Mouse (Mus musculus): ENCODE data around the gene Dst.
A peak's percentile ranks its signal among the peaks of the same experiment; 100 is the strongest.
"Not testable (repeated sequence)": the region's sequence is repeated elsewhere in the genome, so short reads cannot be mapped to it uniquely, and the experiment has no call there.

The Dst gene

GRCm38 (mm10) chr1:34063943-34064342 lies 155.9 kb downstream of the Dst start:
- no peak for DNase-seq (ENCODE audit: low spot score)

- no peak for DNase-seq (ENCODE audit: low spot score)
Measured at GRCm38 (mm10) chr1:34065551-34066048, 157.6 kb downstream of the Dst start.

GRCm38 (mm10) chr1:34066401-34066800 lies 158.4 kb downstream of the Dst start:
- not testable (repeated sequence) for DNase-seq (ENCODE audit: low spot score)

- no peak for DNase-seq (ENCODE audit: low spot score)
Measured at GRCm38 (mm10) chr1:34068341-34068740, 160.3 kb downstream of the Dst start.

GRCm38 (mm10) chr1:34069514-34070290 lies 161.7 kb downstream of the Dst start:
- DNase-seq (ENCODE audit: low spot score): no peak

- no peak for DNase-seq (ENCODE audit: low spot score)
Measured at GRCm38 (mm10) chr1:34070474-34070873, 162.4 kb downstream of the Dst start.

GRCm38 (mm10) chr1:34070991-34071639 lies 163.1 kb downstream of the Dst start:
- DNase-seq (ENCODE audit: low spot score): no peak

- DNase-seq (ENCODE audit: low spot score): no peak
Measured at GRCm38 (mm10) chr1:34072262-34072661, 164.2 kb downstream of the Dst start.

- DNase-seq (ENCODE audit: low spot score): peak; percentile 33
Measured at GRCm38 (mm10) chr1:34073436-34074169, 165.6 kb downstream of the Dst start.

- no peak for DNase-seq (ENCODE audit: low spot score)
Measured at GRCm38 (mm10) chr1:34074245-34075187, 166.5 kb downstream of the Dst start.

GRCm38 (mm10) chr1:34076701-34077421 lies 168.8 kb downstream of the Dst start:
- peak; percentile 44 for DNase-seq (ENCODE audit: low spot score)

- no peak for DNase-seq (ENCODE audit: low spot score)
Measured at GRCm38 (mm10) chr1:34077422-34077790, 169.4 kb downstream of the Dst start.

GRCm38 (mm10) chr1:34077941-34078340 lies 169.9 kb downstream of the Dst start:
- DNase-seq (ENCODE audit: low spot score): no peak

GRCm38 (mm10) chr1:34089011-34089410 lies 181.0 kb downstream of the Dst start:
- DNase-seq (ENCODE audit: low spot score): no peak

GRCm38 (mm10) chr1:34090700-34091099 lies 182.7 kb downstream of the Dst start:
- no peak for DNase-seq (ENCODE audit: low spot score)

GRCm38 (mm10) chr1:34093652-34094051 lies 185.6 kb downstream of the Dst start:
- DNase-seq (ENCODE audit: low spot score): no peak

- DNase-seq (ENCODE audit: low spot score): no peak
Measured at GRCm38 (mm10) chr1:34094301-34094700, 186.3 kb downstream of the Dst start.

GRCm38 (mm10) chr1:34095173-34095572 lies 187.1 kb downstream of the Dst start:
- no peak for DNase-seq (ENCODE audit: low spot score)

GRCm38 (mm10) chr1:34096923-34097322 lies 188.9 kb downstream of the Dst start:
- DNase-seq (ENCODE audit: low spot score): no peak

- no peak for DNase-seq (ENCODE audit: low spot score)
Measured at GRCm38 (mm10) chr1:34097640-34098039, 189.6 kb downstream of the Dst start.

GRCm38 (mm10) chr1:34099439-34099838 lies 191.4 kb downstream of the Dst start:
- no peak for DNase-seq (ENCODE audit: low spot score)

All from lung, postnatal 25 days (tissue).